Mouse (Mus musculus) kidney, postnatal 10 days (tissue): ENCODE results near the gene Mtif3.
"Not testable (repeated sequence)": the region's sequence is repeated elsewhere in the genome, so short reads cannot be mapped to it uniquely, and the experiment has no call there.

Source experiments
- DNase-seq: peaks from one replicate; pipeline ENCODE4 v3.0.0; 2021; ENCODE audit warnings: mixed read lengths

Gene Mtif3

GRCm38 (mm10) chr5:146948508-146949088, 15.0 kb downstream of the Mtif3 start, which contains the start of gene Gtf3a:
Gene Gtf3a, plus strand, starts transcription at chr5:146948657.
- DNase-seq: peak; percentile 89

GRCm38 (mm10) chr5:146948041-146948507, 15.5 kb downstream of the Mtif3 start:
- DNase-seq: no peak

GRCm38 (mm10) chr5:146947497-146947896, 16.1 kb downstream of the Mtif3 start:
- DNase-seq: no peak

DNA sequence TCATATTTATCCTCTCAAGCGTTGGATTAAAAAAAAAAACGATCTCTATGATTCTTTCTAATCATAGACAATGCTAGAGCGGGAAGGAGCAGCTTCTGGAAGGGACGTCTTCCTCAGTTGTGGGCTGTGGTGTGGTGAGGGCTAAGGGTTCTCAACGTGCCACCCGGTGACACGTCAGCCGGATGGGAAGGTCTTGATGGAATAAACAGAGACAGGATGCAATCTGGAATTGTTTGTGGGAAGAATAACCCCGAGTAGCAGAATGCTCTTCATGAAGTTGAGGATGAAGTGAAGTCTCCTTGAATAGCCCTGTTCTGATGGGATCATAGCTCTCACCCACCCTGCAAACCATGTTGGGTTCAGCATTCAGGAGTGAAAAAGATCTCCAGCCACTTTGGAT, 16.9 kb downstream of the Mtif3 start:
- DNase-seq: no peak

DNA sequence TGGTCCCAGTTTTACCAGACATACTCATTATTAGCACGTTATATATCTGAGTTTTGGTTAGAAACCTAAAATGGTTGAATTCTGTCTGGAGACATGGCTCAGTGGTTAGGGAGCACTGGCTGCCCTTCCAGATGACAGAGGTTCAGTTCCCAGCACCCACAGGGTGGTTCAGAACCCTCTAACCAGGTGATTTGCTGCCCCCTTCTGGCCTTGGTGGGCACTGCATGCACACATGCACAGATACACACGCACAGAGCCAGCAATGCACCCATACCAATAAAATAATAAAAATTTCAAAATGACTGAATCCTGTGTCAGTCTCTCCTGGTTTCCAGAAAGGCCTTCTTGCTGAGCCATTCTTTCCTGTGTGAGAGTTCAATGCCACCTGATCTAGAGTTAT, 19.0 kb downstream of the Mtif3 start:
- DNase-seq: no peak

DNA sequence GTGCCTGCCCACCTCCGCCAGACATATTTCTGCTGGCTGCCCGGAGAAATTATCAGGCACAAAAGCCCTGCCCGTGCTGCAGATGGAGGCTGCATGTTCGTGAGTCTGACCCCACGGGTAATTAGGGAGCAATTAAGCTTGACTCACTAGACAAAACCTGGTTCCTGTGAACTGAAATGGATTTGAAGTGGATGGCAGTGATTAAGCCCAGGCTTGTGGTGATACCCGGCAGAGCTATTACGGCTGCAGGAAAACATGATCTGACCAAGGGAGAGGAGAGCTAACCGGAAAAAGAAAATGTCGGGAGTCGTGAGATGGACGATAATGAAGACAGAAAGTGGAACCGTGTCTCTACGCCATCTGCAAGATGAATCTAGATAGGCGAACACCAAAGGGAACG, 20.6 kb downstream of the Mtif3 start:
- no peak for DNase-seq

DNA sequence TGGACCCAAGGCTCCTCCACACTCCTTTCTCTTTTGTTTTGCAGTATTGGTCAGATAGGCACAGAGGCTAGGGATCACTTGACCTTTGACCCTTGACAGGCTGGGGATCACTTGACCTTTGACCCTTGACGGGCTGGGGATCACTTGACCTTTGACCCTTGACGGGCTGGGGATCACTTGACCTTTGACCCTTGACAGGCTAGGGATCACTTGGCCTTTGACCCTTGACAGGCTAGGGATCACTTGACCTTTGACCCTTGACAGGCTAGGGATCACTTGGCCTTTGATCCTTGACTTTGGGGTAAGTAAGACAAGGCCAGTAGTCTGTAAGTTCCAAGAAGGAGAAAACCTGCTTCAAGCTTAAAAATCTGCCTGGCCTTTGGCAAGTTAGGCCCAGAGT, 21.7 kb downstream of the Mtif3 start:
- DNase-seq: not testable (repeated sequence)

DNA sequence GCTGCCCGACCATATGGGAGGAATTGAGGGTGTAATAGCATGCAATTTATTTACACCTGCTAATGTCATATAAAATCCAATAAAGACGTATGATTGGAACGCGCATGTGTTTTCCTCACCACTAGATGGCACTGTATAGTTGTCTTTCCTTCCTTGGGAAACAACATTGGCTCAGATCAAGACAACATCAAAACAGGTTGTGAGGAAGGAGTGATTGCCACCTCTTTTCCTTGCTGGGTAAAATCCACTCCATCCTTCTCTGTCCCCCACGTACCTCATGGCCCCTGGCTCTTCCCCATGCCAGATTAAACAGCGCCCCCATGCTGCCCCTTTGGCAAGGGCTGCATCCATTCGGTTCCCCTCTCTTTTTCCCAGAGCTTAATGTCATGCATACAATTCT, 23.4 kb downstream of the Mtif3 start:
- peak; percentile 44 for DNase-seq

- no peak for DNase-seq
Measured at GRCm38 (mm10) chr5:146939109-146939796, 24.3 kb downstream of the Mtif3 start.

DNA sequence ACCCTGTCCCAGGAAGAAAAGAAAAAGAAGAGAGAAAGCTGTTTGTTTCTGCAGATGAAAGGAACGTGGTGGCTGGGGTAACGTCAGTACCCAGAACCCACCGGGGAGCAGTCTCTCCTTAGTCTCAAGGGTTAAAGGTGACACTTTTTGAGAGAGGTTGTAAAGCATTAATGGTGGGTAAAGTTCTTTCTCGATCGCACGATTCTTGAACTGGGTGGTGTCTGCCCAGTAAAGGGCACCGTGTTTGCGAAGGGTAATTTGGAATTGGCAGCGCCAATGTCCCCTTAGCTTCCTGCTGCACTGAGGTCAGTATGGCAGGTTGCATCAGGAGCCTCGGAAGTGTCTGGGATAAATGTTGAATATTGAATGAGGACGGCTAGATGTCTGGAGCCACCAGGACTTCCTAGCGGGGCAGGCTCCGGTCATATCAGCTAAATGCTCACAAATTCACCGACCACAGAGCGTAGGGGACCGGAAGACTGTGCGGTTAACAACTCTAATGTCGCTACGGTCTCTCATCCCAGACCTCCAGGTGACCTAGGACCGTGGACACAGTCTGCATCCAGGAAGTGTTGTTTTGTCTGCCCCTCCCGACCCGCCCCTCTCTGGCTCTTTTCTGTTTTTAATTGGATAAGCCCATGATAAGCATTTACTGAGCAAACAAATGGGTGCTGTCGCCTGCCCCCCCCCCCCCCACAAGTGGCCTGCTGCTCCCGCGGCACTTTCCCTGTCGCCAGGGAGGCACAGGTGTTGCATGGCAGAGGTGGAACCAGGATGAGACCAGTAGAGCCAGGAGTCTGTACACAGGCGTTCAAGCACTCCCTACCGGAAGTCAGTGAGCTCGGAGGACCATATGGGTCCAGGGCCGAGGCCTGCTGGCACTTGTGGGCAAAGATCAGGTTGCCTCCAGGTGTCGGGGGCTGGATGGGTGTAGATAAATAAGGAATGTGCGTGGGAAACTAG, 25.8 kb downstream of the Mtif3 start:
- no peak for DNase-seq

- no peak for DNase-seq
Measured at GRCm38 (mm10) chr5:146933466-146933865, 30.1 kb downstream of the Mtif3 start.

GRCm38 (mm10) chr5:146931904-146932553, 31.6 kb downstream of the Mtif3 start:
- DNase-seq: no peak

- no peak for DNase-seq
Measured at GRCm38 (mm10) chr5:146931422-146931821, 32.2 kb downstream of the Mtif3 start.

DNA sequence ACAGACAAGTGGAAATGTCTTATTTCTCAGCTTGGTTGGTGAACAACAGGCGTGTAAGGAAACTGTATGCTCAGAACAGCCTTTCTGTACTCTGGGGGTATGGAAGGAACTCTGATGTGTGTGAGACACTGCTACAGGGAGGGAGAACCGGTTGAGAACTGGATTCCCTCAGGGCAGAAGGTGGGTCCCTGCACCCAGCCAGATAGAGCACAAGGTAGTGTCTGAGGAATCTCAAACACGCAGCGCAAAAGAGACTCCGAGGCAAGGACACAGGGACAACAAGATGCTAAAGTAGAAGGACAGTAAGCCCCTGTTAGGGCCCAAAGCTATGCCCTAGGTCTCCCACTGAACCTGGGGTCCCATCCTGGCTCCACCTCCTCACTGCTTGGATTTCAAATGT, 36.9 kb downstream of the Mtif3 start:
- DNase-seq: no peak

- DNase-seq: no peak
Measured at GRCm38 (mm10) chr5:146923547-146923946, 40.1 kb downstream of the Mtif3 start.

GRCm38 (mm10) chr5:146921224-146921623, 42.4 kb downstream of the Mtif3 start:
- DNase-seq: no peak

GRCm38 (mm10) chr5:146920314-146921161, 43.1 kb downstream of the Mtif3 start:
- no peak for DNase-seq

DNA sequence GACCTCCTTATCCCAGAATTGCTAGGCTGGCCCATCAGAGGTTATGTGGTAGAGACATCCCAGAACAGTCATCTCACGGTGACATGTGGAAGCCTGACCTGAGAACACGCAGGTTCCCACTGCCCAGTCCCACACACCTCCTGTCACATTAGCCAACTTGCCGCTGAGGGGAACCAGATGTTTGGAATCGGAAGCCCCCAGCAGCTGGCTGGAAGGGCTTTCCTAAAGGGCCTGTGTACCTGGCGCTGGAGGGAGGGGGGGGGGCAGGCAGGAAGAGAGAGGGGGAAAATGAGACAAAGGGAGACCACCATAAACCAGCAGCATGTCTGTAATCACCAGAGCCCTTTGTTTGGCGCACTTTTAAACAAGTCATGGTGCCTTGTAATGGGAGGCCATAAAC, 43.7 kb downstream of the Mtif3 start:
- no peak for DNase-seq

GRCm38 (mm10) chr5:146917357-146917756, 46.2 kb downstream of the Mtif3 start:
- not testable (repeated sequence) for DNase-seq

DNA sequence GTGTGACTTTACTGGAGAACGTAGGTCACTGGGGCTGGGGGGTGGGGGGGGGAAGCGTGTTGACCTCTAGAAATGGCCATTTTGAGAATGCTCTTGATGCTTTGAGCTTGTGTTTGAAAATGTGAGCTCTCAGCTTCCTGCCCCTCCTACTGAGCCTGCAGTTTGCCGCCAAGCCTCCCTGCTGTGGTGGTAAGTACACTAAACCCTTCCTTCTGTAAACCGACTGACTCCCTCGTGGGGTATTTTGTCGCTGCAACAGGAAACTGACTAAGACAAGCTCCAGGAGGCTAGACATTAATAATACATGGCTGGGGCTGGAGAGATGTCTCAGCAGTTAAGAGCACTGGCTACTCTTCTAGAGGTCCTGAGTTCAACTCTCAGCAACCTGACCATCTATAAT, 46.8 kb downstream of the Mtif3 start:
- DNase-seq: no peak

DNA sequence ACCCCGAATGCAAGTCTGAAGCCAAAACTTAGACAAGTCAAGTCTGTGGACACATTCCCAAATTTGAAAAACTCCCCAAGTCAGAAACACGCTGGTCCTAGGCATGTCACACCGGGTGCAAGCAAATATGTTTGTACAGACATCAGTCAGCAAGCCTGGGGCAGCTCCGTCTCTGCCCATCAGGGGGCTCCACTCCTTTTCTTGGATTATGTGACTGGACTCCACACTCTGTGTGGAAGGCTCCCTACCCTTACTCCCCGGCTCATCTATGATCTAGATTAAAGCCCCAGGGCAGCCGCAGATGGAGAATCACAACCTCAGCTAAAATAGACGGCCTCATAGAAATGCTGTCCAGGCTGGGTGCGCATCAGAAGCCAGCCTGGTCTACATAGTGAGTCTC, 47.3 kb downstream of the Mtif3 start:
- no peak for DNase-seq
